Mouse (Mus musculus) testis, adult 2 months (tissue): ENCODE results near the gene Cblc.

Experiments
- CTCF ChIP-seq: fragments of 200-500 bp; IDR thresholded peaks from 2 replicates; pipeline ENCODE4 v1.5.1; 2012; ENCODE audit warnings: low read depth, mild to moderate bottlenecking, inconsistent platforms, low read length, moderate library complexity; ENCODE audit not compliant: control insufficient read depth, insufficient read depth, insufficient replicate concordance
- POLR2A ChIP-seq: fragments of 200-500 bp; IDR thresholded peaks from 2 replicates; pipeline ENCODE4 v1.6.1; 2012; ENCODE audit warnings: low read depth, mild to moderate bottlenecking, inconsistent platforms, low read length, moderate library complexity; ENCODE audit not compliant: control insufficient read depth

- TF ChIP-seq CTCF: no peak
- no peak for TF ChIP-seq POLR2A
Observed at GRCm38 (mm10) chr7:19785874-19786458, 10.6 kb downstream of the Cblc start.
